ENCODE assay signal across 8 mouse cellular contexts in genomic region chr15:83593189-83593585, GRCm38 (mm10). TPM values are rescaled to one million over a fixed set of nuclear protein-coding genes. Genes with fewer than 3 reads are reported as not detected.
DNase-seq lines count a peak whose midpoint lies in the region; ATAC-seq and TF ChIP-seq lines count a peak whose summit lies in the region.

No protein-coding gene starts in this region.

- 0 out of 2 replicates have a peak overlapping the region, but pooled peaks have one; percentile 78 for H3K4me3 ChIP-seq in hindbrain, embryonic 11.5 days (ENCODE audit: low read depth, low read length)
- no peak overlapping the region for H3K4me3 ChIP-seq in midbrain, embryonic 11.5 days (ENCODE audit: low read depth, low read length)

- no peak overlapping the region for H3K27ac ChIP-seq in hindbrain, embryonic 11.5 days (ENCODE audit: low read depth, low read length)
- no peak overlapping the region for H3K27ac ChIP-seq in midbrain, embryonic 11.5 days (ENCODE audit: low read depth, low read length)

- DNase-seq in adrenal gland, adult (ENCODE audit: inconsistent age in 2 of 2, low spot score in 1 of 2), result peak; percentile 61 to 77
- DNase-seq in adrenal gland, adult 18-20 months (ENCODE audit: low spot score in 2 of 2), result no peak
- DNase-seq in Patski (ENCODE audit: low read depth, low spot score), result no peak
- no peak for DNase-seq in hindbrain, embryonic 11.5 days (ENCODE audit: low spot score)
- no peak for DNase-seq in midbrain, embryonic 11.5 days (ENCODE audit: low spot score, missing footprints)
- no peak for DNase-seq in urinary bladder, postnatal 14 days (ENCODE audit: low spot score)
- no peak for DNase-seq in cerebellum, adult 11 months

- no peaks in the 10 kb centered on the region for H3K27me3 ChIP-seq in Patski
- no peaks in the 10 kb centered on the region for H3K27me3 ChIP-seq in hindbrain, embryonic 11.5 days (ENCODE audit: control insufficient read depth, insufficient read depth, low read length)
- H3K27me3 ChIP-seq in midbrain, embryonic 11.5 days (ENCODE audit: control insufficient read depth, insufficient read depth, low read length), result no peaks in the 10 kb centered on the region

- POLR2A ChIA-PET in Patski (lab: Charles Lee), result no interaction called here

- H3K9me3 ChIP-seq in hindbrain, embryonic 11.5 days (ENCODE audit: control insufficient read depth, low read length), result no peaks in the 10 kb centered on the region
- H3K9me3 ChIP-seq in midbrain, embryonic 11.5 days (ENCODE audit: control insufficient read depth, low read length), result no peaks in the 10 kb centered on the region

- peaks cover 6% of the 10 kb centered on the region for H3K4me1 ChIP-seq in hindbrain, embryonic 11.5 days (replicated peaks; ENCODE audit: control insufficient read depth, insufficient read depth, low read length)
- peaks cover 14% of the 10 kb centered on the region for H3K4me1 ChIP-seq in midbrain, embryonic 11.5 days (ENCODE audit: control insufficient read depth, insufficient read depth, low read length)

- no peaks in the 10 kb centered on the region for H3K36me3 ChIP-seq in hindbrain, embryonic 11.5 days (ENCODE audit: control insufficient read depth, insufficient read depth, low read length)
- no peaks in the 10 kb centered on the region for H3K36me3 ChIP-seq in midbrain, embryonic 11.5 days (ENCODE audit: control insufficient read depth, insufficient read depth, low read length)

- H3K4me2 ChIP-seq in hindbrain, embryonic 11.5 days (replicated peaks; ENCODE audit: low read depth, low read length), result peak overlapping the region; percentile 79
- H3K4me2 ChIP-seq in midbrain, embryonic 11.5 days, result peak overlapping the region; percentile 85

- no peak for TF ChIP-seq CTCF in Patski (IDR thresholded peaks at IDR 0.05)

- CTCF ChIA-PET in Patski (lab: Charles Lee), result interaction anchor here (1.3 to 1.7 kb wide), 2 partner anchors 10 to 18 kb away, joined by 5 to 6 read pairs; no protein-coding TSS in a partner anchor

- in situ Hi-C loops in Patski (cut with MboI; ENCODE audit: low pct_unique_long_range_greater_than_20kb), result no loop called here

- H3K9ac ChIP-seq in hindbrain, embryonic 11.5 days (ENCODE audit: low read depth, low read length), result peak overlapping the region; percentile 82; the same call in 1 of the 2 replicates
- H3K9ac ChIP-seq in midbrain, embryonic 11.5 days (ENCODE audit: low read length), result peak overlapping the region; percentile 79; the same call in 1 of the 2 replicates

- peak; percentile 51 for ATAC-seq in Patski
- ATAC-seq in hindbrain, embryonic 11.5 days (ENCODE audit: low FRiP score), result no peak
- no peak for ATAC-seq in midbrain, embryonic 11.5 days (ENCODE audit: low FRiP score)
- ATAC-seq in inflammation-experienced regulatory T-cells, adult 6 months, result no peak

RNA-seq across cellular contexts. Expression of gene Ttll12, which starts 1.8 kb away (rescaled TPM):
- total RNA-seq in adrenal gland, adult 18-20 months (2021), result 10 to 100 TPM; 27.9 to 30.4 TPM
- 53.0 TPM for polyA plus RNA-seq in Patski (2021)
- 43.4 and 43.6 TPM in 2 replicates for polyA plus RNA-seq in hindbrain, embryonic 11.5 days (2014; fragmentation: Nextera tagmentation; extraction: Ambion mirVana)
- 46.5 and 46.9 TPM in 2 replicates for polyA plus RNA-seq in midbrain, embryonic 11.5 days (2014; fragmentation: Nextera tagmentation; extraction: Ambion mirVana)
- polyA plus RNA-seq in inflammation-experienced regulatory T-cells, adult 6 months (2017; shearing (Covaris generic)), result 10 to 100 TPM; 11.0 to 17.4 (median 13.2) TPM

RNA-seq across cellular contexts. Expression of gene Mcat, which starts 29.6 kb away (rescaled TPM):
- 10 to 100 TPM; 31.1 to 41.3 TPM for total RNA-seq in adrenal gland, adult 18-20 months (2021)
- 26.7 TPM for polyA plus RNA-seq in Patski (2021)
- 38.9 and 39.0 TPM in 2 replicates for polyA plus RNA-seq in hindbrain, embryonic 11.5 days (2014; fragmentation: Nextera tagmentation; extraction: Ambion mirVana)
- 36.6 and 39.1 TPM in 2 replicates for polyA plus RNA-seq in midbrain, embryonic 11.5 days (2014; fragmentation: Nextera tagmentation; extraction: Ambion mirVana)
- polyA plus RNA-seq in inflammation-experienced regulatory T-cells, adult 6 months (2017; shearing (Covaris generic)), result 1 to 10 TPM; 3.0 to 5.2 (median 4.1) TPM

RNA-seq across cellular contexts. Expression of gene Tspo, which starts 29.8 kb away (rescaled TPM):
- total RNA-seq in adrenal gland, adult 18-20 months (2021), result 100 to 1,000 TPM; 395 to 578 TPM
- 226 TPM for polyA plus RNA-seq in Patski (2021)
- 27.4 and 32.0 TPM in 2 replicates for polyA plus RNA-seq in hindbrain, embryonic 11.5 days (2014; fragmentation: Nextera tagmentation; extraction: Ambion mirVana)
- polyA plus RNA-seq in midbrain, embryonic 11.5 days (2014; fragmentation: Nextera tagmentation; extraction: Ambion mirVana), result 25.0 and 27.8 TPM in 2 replicates
- 100 to 1,000 TPM; 311 to 463 (median 342) TPM for polyA plus RNA-seq in inflammation-experienced regulatory T-cells, adult 6 months (2017; shearing (Covaris generic))

Comparison
In these comparisons a context has a peak if more than half of its experiments do, and no peak if none do; other contexts are left out.
1. DNase-seq: peak in adrenal gland, adult (2 of 2); none in adrenal gland, adult 18-20 months (0 of 2), Patski (single experiment), hindbrain, embryonic 11.5 days (single experiment), midbrain, embryonic 11.5 days (single experiment), urinary bladder, postnatal 14 days (single experiment) and cerebellum, adult 11 months (single experiment).